Mouse (Mus musculus) regulatory T cell (primary cell): ENCODE measurements around the gene 1700123O20Rik.

Source experiments
- in situ Hi-C: fragments of 300-600 bp; cut with MboI, MseI; formaldehyde crosslinking; loops from one replicate; pipeline ENCODE4 v1.15.1; 2025; ENCODE audit warnings: high pct_unique_total_duplicates

1700123O20Rik gene

DNA sequence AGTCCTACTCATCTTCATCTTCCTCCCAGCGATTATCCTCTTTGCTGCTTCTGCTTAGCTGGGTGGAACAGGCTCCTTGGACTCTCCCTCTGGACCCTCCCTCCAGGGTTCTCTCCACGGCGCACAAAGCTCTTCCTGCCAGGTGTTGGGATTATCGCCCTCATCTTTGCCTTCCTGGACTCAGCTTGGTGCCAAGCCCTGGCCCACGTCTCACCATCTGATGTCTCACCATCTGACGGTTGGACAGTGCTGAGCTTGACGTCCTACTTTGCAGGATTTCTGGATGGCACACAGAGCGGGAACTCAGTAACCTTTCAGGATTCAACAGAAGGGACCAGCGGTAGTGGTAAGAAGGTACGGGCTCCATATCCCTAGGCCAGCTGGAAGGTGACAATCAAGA is 35.7 kb downstream of the 1700123O20Rik start:
- in situ Hi-C loops, result no loop called here

- in situ Hi-C loops, result no loop called here
Observed at GRCm38 (mm10) chr14:54724049-54724448, 38.0 kb downstream of the 1700123O20Rik start.

DNA sequence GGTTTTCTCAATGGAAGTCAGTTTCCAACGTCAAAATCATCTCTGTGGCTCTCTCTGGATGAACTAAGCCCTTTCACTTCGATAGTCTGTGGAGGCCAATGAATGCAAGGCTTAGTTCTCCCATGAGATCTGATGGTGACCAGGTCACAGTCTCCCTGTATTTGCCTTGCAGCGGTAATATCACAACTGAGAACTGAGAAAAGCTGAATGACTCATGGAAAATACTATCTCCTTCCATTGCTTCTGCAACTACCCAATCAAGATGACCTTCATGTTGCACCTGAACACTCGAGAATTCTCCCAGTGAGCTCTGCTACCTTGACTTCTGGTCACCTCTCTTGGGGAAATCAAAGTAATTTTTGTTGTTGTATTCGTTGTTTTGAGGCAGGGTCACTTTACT is 41.5 kb downstream of the 1700123O20Rik start:
- in situ Hi-C loops, result no loop called here

- in situ Hi-C loops, result no loop called here
Observed at GRCm38 (mm10) chr14:54728823-54729653, 43.0 kb downstream of the 1700123O20Rik start.

DNA sequence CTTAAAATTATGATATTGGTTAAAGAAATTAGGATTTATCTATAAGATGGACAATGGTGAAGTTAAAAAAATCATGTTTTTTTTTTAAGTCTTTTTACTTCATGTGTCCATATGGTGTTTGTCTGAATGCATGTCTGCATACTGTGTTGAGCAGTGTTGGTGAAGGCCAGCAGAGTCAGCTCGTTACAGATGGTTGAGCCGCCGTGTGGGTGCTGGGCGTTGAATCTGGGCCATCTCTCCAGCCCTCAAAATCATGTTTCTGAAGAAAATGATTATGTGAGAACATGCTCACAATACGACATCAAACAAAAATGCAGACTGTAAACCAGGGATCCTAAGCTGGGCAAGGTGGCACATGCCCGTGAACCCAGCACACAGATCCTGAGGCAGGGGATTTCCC is 44.3 kb downstream of the 1700123O20Rik start:
- in situ Hi-C loops, result no loop called here

GRCm38 (mm10) chr14:54732206-54732605 is 46.2 kb downstream of the 1700123O20Rik start:
- in situ Hi-C loops, result no loop called here

- in situ Hi-C loops, result no loop called here
Observed at GRCm38 (mm10) chr14:54734004-54734403, 48.0 kb downstream of the 1700123O20Rik start.

- in situ Hi-C loops, result no loop called here
Observed at GRCm38 (mm10) chr14:54735221-54735620, 49.2 kb downstream of the 1700123O20Rik start.

- in situ Hi-C loops, result no loop called here
Observed at GRCm38 (mm10) chr14:54736555-54737552, 50.8 kb downstream of the 1700123O20Rik start.

- in situ Hi-C loops, result no loop called here
Observed at GRCm38 (mm10) chr14:54737634-54738033, 51.6 kb downstream of the 1700123O20Rik start.
